Mouse (Mus musculus) heart, adult 10 weeks (tissue): ENCODE measurements around the gene Ch25h. TPM values are rescaled to one million over a fixed set of nuclear protein-coding genes. Genes with fewer than 3 reads are reported as not detected.

ENCODE experiments used
- polyA plus RNA-seq: library from polyadenylated mRNA; stranded (reverse); fragments of 350-450 nt; fragmentation: Illumina TruSeq; extraction: RNeasy Lipid Tissue Mini Kit (QIAGEN cat#74804); gene quantifications from one replicate; pipeline ENCODE4 v1.2.3, GENCODE M21; 2014; ENCODE audit warnings: low read depth, low replicate concordance

The Ch25h gene
- polyA plus RNA-seq, result 0.65 TPM

DNA sequence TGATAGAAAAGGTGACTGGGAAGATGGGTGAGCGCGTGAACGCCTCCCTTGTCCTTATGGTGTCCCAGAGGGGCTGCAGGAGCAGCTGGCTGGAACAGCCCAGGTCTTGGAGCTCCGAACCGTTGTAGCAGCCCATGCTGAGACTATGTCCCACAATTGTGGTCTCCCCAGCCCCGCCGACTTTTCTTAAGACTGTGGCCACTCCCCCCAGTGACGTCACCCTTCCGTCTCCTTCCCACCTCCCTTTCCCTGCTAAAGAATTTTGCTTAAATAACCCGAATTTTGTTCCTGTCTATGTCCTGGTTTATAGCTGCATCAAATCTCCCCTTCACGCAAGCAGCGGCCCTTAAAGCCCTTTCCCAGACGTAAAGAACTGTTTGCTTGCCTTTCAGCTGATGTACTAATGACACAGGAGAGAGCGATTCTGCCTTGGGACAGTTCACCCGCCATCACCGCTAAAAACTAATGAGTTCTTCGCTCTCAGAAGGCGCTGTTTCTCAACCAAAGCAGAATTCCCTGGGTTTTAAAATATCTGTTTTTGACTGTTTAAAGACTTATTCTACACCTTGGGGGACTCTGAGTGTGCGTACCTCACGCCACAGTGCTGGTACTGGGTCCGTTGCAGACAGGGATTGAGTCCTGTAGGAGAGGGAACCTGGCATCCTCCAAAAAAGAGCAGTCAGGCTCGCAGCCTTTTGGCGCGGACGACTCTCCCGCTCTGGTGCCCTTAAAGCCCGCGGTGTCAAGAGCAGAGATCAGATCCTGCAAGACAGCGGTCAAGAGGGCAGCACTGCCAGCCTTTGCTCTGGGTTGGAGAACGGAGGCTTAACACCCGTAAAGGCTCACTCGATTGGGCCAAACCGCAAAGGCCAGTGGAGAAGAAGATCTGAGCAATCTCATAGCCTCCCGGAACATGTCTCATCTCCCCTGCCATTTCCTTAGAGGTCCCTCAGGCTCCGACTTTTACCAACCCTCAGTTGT lies at the start of gene Ch25h:
Gene Ch25h, minus strand, starts transcription at position 174 of the 981 bp plus-strand sequence.

Other genes with a start within 250 kb of the Ch25h start
- 296 TPM for gene Acta2, start 219.6 kb downstream of the Ch25h start, polyA plus RNA-seq
- gene Fas, start 184.5 kb downstream of the Ch25h start, polyA plus RNA-seq, result 25.2 TPM
- 23.0 TPM for gene Lipa, start 52.3 kb upstream of the Ch25h start, polyA plus RNA-seq
- gene Ifit2, start 75.5 kb upstream of the Ch25h start, polyA plus RNA-seq, result 9.8 TPM
- gene Ifit3, start 108.4 kb upstream of the Ch25h start, polyA plus RNA-seq, result 14.3 TPM
- 6.4 TPM for gene Ifit1bl1, start 126.8 kb upstream of the Ch25h start, polyA plus RNA-seq
- 3.7 TPM for gene Ifit3b, start 132.8 kb upstream of the Ch25h start, polyA plus RNA-seq
- 3.5 TPM for gene Ifit1bl2, start 165.6 kb upstream of the Ch25h start, polyA plus RNA-seq
- gene Ifit1, start 165.7 kb upstream of the Ch25h start, polyA plus RNA-seq, result 5.7 TPM